Mouse (Mus musculus): ENCODE data around the gene Tmc3.

Tmc3 gene

DNA sequence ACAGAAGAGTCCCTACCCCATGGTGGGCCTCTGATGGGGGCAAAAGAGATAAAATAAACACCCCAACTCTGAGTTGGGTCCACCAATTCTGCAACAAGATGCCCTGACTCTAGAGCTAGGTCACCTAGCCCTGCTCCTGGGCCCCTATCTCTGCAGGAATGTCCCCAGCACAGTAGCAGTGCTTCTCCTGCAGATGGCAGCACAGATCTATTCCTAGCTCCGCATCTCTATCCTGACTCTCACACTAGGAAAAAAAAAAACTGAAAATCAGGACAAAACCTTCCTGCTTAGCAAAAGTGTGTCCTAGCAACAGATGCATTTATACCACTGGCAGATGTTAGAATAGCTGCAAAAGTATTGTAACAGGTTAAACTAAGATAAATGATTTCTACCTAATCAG is 84.0 kb downstream of the Tmc3 start:
- DNase-seq (ENCODE audit: low spot score), result no peak

DNA sequence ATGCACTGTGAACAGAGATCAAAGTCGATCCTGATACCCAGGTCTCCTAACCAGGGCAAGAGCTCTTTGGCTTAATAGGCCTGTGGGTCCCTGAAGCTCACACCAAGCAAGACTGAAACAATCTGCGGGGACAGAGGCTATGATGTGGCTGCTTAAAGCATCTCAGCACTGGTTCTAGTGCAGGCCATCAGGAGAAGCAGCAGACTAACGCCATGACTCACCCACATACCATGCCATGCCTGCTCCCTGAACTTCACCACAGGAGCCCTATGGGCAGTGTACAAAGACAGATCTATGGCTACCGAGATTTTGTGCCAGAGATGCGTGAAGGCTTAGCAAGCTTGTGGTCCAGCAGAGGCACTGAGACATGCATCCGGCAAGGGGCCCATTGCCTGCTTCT is 86.8 kb downstream of the Tmc3 start:
- no peak for DNase-seq (ENCODE audit: low spot score)

Measured in ovary, postnatal 10 days (tissue).